Mouse (Mus musculus): ENCODE measurements at regions not wholly inside any gene's neighbourhood (a gene's known extent, or its start where the extent isn't known, plus 50 kb on each side); places are given as distances from the start of the nearest gene placed in this dataset.

- WGBS: 92% methylated on average over 3 of the region's 3 CpGs
- Histone ChIP-seq H3K27ac (no peak overlapping the region), H3K27me3 (no peaks in the 10 kb centered on the region), H3K9me3 (no peaks in the 10 kb centered on the region), H3K4me2 (no peak overlapping the region), H3K9ac (no peak overlapping the region), H3K4me3 (no peak overlapping the region), H3K36me3 (no peaks in the 10 kb centered on the region), H3K4me1 (0 out of 2 replicates have a peak, but pooled peaks cover 5% of the 10 kb centered on the region)
- no peak for ATAC-seq (ENCODE audit: insufficient number of reproducible peaks, low FRiP score, low TSS enrichment, low read depth)
Measured at GRCm38 (mm10) chr13:111932464-111932863, 123.7 kb upstream of the Map3k1 start.

- no peaks in the 10 kb centered on the region for H3K27me3 ChIP-seq
- no peak overlapping the region for H3K4me3 ChIP-seq
- no peak overlapping the region for H3K27ac ChIP-seq
- WGBS: 74% methylated on average over 8 of the region's 8 CpGs
- ATAC-seq (ENCODE audit: insufficient number of reproducible peaks, low FRiP score, low TSS enrichment, low read depth): no peak
- no peak overlapping the region for H3K4me2 ChIP-seq
- H3K36me3 ChIP-seq: no peaks in the 10 kb centered on the region
- H3K9ac ChIP-seq: no peak overlapping the region
- H3K9me3 ChIP-seq: no peaks in the 10 kb centered on the region
- H3K4me1 ChIP-seq: 0 out of 2 replicates have a peak, but pooled peaks cover 5% of the 10 kb centered on the region
Measured at GRCm38 (mm10) chr13:111933526-111934240, 124.9 kb upstream of the Map3k1 start.

- WGBS: 76% methylated on average over 1 of the region's 1 CpGs
- no peak for ATAC-seq (ENCODE audit: insufficient number of reproducible peaks, low FRiP score, low TSS enrichment, low read depth)
- no peaks in the 10 kb centered on the region for H3K27me3 ChIP-seq
- H3K4me1 ChIP-seq: 0 out of 2 replicates have a peak, but pooled peaks cover 5% of the 10 kb centered on the region
- no peak overlapping the region for H3K9ac ChIP-seq
- H3K36me3 ChIP-seq: no peaks in the 10 kb centered on the region
- no peak overlapping the region for H3K4me2 ChIP-seq
- no peak overlapping the region for H3K4me3 ChIP-seq
- H3K9me3 ChIP-seq: no peaks in the 10 kb centered on the region
- no peak overlapping the region for H3K27ac ChIP-seq
Measured at GRCm38 (mm10) chr13:111935721-111936080, 126.9 kb upstream of the Map3k1 start.

- Histone ChIP-seq H3K4me1 (0 out of 2 replicates have a peak, but pooled peaks cover 5% of the 10 kb centered on the region), H3K27ac (no peak overlapping the region), H3K4me2 (no peak overlapping the region), H3K9ac (no peak overlapping the region), H3K36me3 (no peaks in the 10 kb centered on the region), H3K27me3 (no peaks in the 10 kb centered on the region), H3K9me3 (no peaks in the 10 kb centered on the region), H3K4me3 (no peak overlapping the region)
- WGBS: 45% methylated on average over 9 of the region's 9 CpGs
- ATAC-seq (ENCODE audit: insufficient number of reproducible peaks, low FRiP score, low TSS enrichment, low read depth): no peak
Measured at GRCm38 (mm10) chr13:111936081-111936857, 127.5 kb upstream of the Map3k1 start.

- Histone ChIP-seq H3K36me3 (no peaks in the 10 kb centered on the region), H3K4me3 (no peak overlapping the region), H3K27ac (no peak overlapping the region), H3K9me3 (no peaks in the 10 kb centered on the region), H3K9ac (no peak overlapping the region), H3K27me3 (no peaks in the 10 kb centered on the region), H3K4me2 (no peak overlapping the region), H3K4me1 (0 out of 2 replicates have a peak, but pooled peaks cover 5% of the 10 kb centered on the region)
- no peak for ATAC-seq (ENCODE audit: insufficient number of reproducible peaks, low FRiP score, low TSS enrichment, low read depth)
- 70% methylated on average over 8 of the region's 8 CpGs for WGBS
Measured at GRCm38 (mm10) chr13:111936983-111937382, 128.2 kb upstream of the Map3k1 start.

GRCm38 (mm10) chr13:111938896-111939422 lies 130.2 kb upstream of the Map3k1 start:
- H3K4me3 ChIP-seq: no peak overlapping the region
- H3K9me3 ChIP-seq: no peaks in the 10 kb centered on the region
- H3K9ac ChIP-seq: no peak overlapping the region
- no peaks in the 10 kb centered on the region for H3K27me3 ChIP-seq
- H3K36me3 ChIP-seq: no peaks in the 10 kb centered on the region
- WGBS: 61% methylated on average over 8 of the region's 8 CpGs
- H3K27ac ChIP-seq: no peak overlapping the region
- H3K4me1 ChIP-seq: peaks cover 12% of the 10 kb centered on the region
- ATAC-seq (ENCODE audit: insufficient number of reproducible peaks, low FRiP score, low TSS enrichment, low read depth): no peak
- no peak overlapping the region for H3K4me2 ChIP-seq

DNA sequence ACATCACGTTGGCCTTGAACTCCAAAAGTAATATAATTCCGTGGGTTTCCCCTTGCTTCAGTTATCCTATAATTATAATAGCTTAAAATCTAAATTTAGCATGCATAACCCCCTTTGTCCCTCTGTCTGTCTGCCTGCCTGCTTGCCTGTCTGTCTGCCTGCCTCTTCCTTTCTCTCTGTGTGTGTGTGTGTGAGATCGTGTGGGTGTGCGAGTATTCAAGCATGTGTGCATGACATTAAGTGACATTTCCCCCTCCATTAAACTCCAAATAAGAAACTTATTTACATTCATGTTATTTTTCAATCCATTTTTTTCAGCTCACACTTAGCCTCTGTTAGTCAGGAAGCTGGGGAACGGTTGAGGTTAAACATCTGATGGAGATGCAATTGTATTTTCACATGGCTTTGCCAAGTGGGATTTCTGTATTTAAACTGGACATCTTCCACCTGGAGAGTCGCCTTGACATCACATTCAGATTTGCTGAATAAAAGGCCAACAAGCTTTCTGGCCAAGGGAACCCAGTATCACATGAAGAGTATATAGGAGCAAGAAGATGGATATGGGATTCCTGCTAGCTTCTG lies 130.8 kb upstream of the Map3k1 start:
- H3K27ac ChIP-seq: no peak overlapping the region
- H3K4me2 ChIP-seq: no peak overlapping the region
- H3K4me1 ChIP-seq: peaks cover 17% of the 10 kb centered on the region
- H3K9ac ChIP-seq: no peak overlapping the region
- H3K9me3 ChIP-seq: no peaks in the 10 kb centered on the region
- 53% methylated on average over 6 of the region's 6 CpGs for WGBS
- H3K4me3 ChIP-seq: no peak overlapping the region
- H3K36me3 ChIP-seq: no peaks in the 10 kb centered on the region
- ATAC-seq (ENCODE audit: insufficient number of reproducible peaks, low FRiP score, low TSS enrichment, low read depth): no peak
- no peaks in the 10 kb centered on the region for H3K27me3 ChIP-seq

DNA sequence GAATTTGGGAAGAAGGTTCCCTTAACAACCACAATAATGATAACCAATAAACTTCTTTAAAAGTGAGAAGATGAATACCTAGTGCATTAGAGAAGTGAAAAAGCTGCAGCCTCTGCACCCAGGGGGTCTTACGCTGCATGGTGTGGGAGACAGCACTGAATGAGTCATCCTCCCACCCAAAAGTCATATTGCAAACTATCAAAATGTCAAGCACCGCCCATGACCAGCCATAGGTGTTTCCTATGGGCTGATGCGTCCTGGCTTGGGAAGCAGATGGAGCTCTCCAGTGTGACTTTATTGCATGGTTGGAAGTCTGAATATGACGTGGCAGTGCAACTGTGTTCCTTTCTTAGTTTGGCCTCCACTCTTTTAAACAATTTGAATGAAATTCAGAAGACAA lies 131.5 kb upstream of the Map3k1 start:
- Histone ChIP-seq H3K27me3 (no peaks in the 10 kb centered on the region), H3K4me2 (no peak overlapping the region), H3K4me1 (peaks cover 17% of the 10 kb centered on the region), H3K9me3 (no peaks in the 10 kb centered on the region), H3K9ac (no peak overlapping the region), H3K36me3 (no peaks in the 10 kb centered on the region), H3K4me3 (no peak overlapping the region), H3K27ac (no peak overlapping the region)
- WGBS: 87% methylated on average over 4 of the region's 4 CpGs
- no peak for ATAC-seq (ENCODE audit: insufficient number of reproducible peaks, low FRiP score, low TSS enrichment, low read depth)

DNA sequence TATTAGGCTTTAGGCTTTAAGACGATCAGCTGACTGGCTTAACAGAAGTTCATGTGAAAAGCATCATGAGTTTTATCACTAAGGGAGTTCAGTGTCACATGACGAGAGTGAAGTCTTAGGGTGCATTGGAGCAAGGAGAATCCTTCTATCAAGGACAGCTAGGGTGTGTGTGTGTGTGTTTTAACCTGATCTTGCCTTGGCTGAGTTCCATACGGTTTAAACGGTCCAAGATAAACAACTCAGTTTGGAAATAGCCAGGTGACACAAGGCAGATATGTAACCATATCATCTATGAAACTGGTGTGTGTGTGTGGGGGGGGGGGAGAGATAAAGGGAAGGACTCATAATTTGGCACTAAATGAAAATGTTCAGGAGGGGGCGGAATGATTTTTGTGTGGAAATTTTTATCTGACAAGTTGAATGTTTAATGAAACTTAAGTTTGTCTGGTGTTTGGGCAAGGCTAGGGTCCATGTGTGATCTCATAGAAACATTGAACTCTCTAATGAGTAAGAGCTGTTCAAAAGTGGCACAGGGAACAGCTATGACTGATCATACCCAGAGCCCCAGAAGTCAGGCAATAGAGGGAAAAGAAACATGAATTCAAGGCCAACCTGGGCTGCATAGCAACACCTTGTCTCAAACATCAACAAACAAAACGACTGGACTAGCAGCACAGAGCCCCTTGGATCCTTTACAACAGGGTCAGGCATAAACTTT lies 132.2 kb upstream of the Map3k1 start:
- no peaks in the 10 kb centered on the region for H3K9me3 ChIP-seq
- no peak overlapping the region for H3K4me2 ChIP-seq
- H3K27ac ChIP-seq: no peak overlapping the region
- no peaks in the 10 kb centered on the region for H3K27me3 ChIP-seq
- H3K4me1 ChIP-seq: peaks cover 17% of the 10 kb centered on the region
- no peaks in the 10 kb centered on the region for H3K36me3 ChIP-seq
- WGBS: 77% methylated on average over 6 of the region's 6 CpGs
- ATAC-seq (ENCODE audit: insufficient number of reproducible peaks, low FRiP score, low TSS enrichment, low read depth): no peak
- H3K4me3 ChIP-seq: no peak overlapping the region
- no peak overlapping the region for H3K9ac ChIP-seq

DNA sequence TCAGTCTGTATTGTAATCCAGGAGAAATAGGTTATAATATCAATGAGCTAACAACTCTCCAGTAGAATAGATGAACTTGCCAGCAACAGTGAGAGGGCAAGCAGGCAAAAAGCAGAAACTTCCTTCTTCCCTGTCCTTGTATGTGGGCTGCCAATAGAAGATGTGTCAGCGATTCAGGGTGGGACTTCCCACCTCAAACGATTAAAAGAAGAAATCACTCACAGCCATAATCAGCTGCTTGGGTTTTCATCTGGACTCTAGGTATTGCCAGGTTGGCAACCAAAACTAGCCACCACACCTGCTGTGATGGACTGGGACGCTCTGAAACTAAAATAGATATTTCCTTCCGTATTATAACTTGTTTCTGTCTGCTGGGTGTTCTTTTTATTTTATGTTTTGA lies 133.2 kb upstream of the Map3k1 start:
- H3K27me3 ChIP-seq: no peaks in the 10 kb centered on the region
- 93% methylated on average over 4 of the region's 4 CpGs for WGBS

GRCm38 (mm10) chr13:111943392-111944088 lies 134.7 kb upstream of the Map3k1 start:
- H3K4me2 ChIP-seq: no peak overlapping the region
- 57% methylated on average over 15 of the region's 15 CpGs for WGBS
- no peaks in the 10 kb centered on the region for H3K9me3 ChIP-seq
- peak overlapping the region; percentile 11; the same call in 1 of the 2 replicates for H3K27ac ChIP-seq
- no peak for ATAC-seq (ENCODE audit: insufficient number of reproducible peaks, low FRiP score, low TSS enrichment, low read depth)
- H3K36me3 ChIP-seq: no peaks in the 10 kb centered on the region
- H3K27me3 ChIP-seq: no peaks in the 10 kb centered on the region
- no peak overlapping the region for H3K9ac ChIP-seq
- peaks cover 12% of the 10 kb centered on the region for H3K4me1 ChIP-seq
- H3K4me3 ChIP-seq: no peak overlapping the region

More for the DNA sequence above, 133.2 kb upstream of the Map3k1 start:
- H3K27ac ChIP-seq: no peak overlapping the region
- H3K9me3 ChIP-seq: no peaks in the 10 kb centered on the region
- H3K4me1 ChIP-seq: peaks cover 12% of the 10 kb centered on the region
- H3K4me3 ChIP-seq: no peak overlapping the region
- H3K9ac ChIP-seq: no peak overlapping the region
- no peak overlapping the region for H3K4me2 ChIP-seq
- no peaks in the 10 kb centered on the region for H3K36me3 ChIP-seq
- ATAC-seq (ENCODE audit: insufficient number of reproducible peaks, low FRiP score, low TSS enrichment, low read depth): no peak
